Mouse (Mus musculus) forebrain, embryonic 14.5 days (tissue): ENCODE measurements around the gene Rnasel. TPM values are rescaled to one million over a fixed set of nuclear protein-coding genes. Genes with fewer than 3 reads are reported as not detected.

Source experiments
- ATAC-seq: fragments of 200-750 bp; cut with Nextera tagmentation; 2 replicates; pipeline ENCODE4 v1.8.0; 2017; ENCODE audit warnings: mild to moderate bottlenecking, moderate library complexity
- DNase-seq: peaks from one replicate; pipeline ENCODE4 v3.0.0-alpha.2; 2015; ENCODE audit warnings: low spot score
- H3K27ac ChIP-seq: fragments of 300-500 bp; sonication (generic); 2 replicates; pipeline ENCODE4 v1.5.1; 2014; ENCODE audit warnings: low read depth, mild to moderate bottlenecking, control low read depth, low read length, moderate library complexity
- H3K27me3 ChIP-seq: fragments of 300-500 bp; sonication (generic); replicated peaks from 2 replicates; pipeline ENCODE4 v1.6.1; 2014; ENCODE audit warnings: low read length, control low read depth, mixed read lengths; ENCODE audit not compliant: control insufficient read depth, insufficient read depth
- H3K36me3 ChIP-seq: fragments of 300-500 bp; sonication (generic); 2 replicates; pipeline ENCODE4 v1.6.1; 2014; ENCODE audit warnings: low read length, control low read depth; ENCODE audit not compliant: control insufficient read depth, insufficient read depth
- H3K4me1 ChIP-seq: fragments of 300-500 bp; sonication (generic); 2 replicates; pipeline ENCODE4 v1.6.1; 2014; ENCODE audit warnings: antibody characterized with exemption, low read length, control low read depth; ENCODE audit not compliant: control insufficient read depth, insufficient read depth
- H3K4me2 ChIP-seq: fragments of 300-500 bp; sonication (generic); 2 replicates; pipeline ENCODE4 v1.6.1; 2014; ENCODE audit warnings: mild to moderate bottlenecking, control low read depth, low read length
- H3K4me3 ChIP-seq: fragments of 300-500 bp; sonication (generic); 2 replicates; pipeline ENCODE4 v1.5.1; 2014; ENCODE audit warnings: low read depth, low read length, control low read depth
- H3K9ac ChIP-seq: fragments of 300-500 bp; sonication (generic); 2 replicates; pipeline ENCODE4 v1.6.1; 2014; ENCODE audit warnings: mild to moderate bottlenecking, low read length, control low read depth, moderate library complexity
- H3K9me3 ChIP-seq: fragments of 300-500 bp; sonication (generic); replicated peaks from 2 replicates; pipeline ENCODE4 v1.6.1; 2016; ENCODE audit warnings: low read length, control low read depth, mixed read lengths; ENCODE audit not compliant: control insufficient read depth
- WGBS: fragments of 180-500 bp; shearing (Covaris S2); extraction: QIAGEN DNeasy Blood & Tissue Kit; methylation state at CpG from one replicate; pipeline ENCODE4 v1.1.7; 2014; 5-methylcytosine and 5-hydroxymethylcytosine counted together
- polyA plus RNA-seq: library from polyadenylated mRNA; unstranded; fragments of >200 nt; fragmentation: Nextera tagmentation; extraction: Ambion mirVana; gene quantifications from 2 replicates; pipeline ENCODE4 v1.2.1, GENCODE M21; 2014

Rnasel gene
- polyA plus RNA-seq, 1 experiment from 2014 or later, result 29.9 TPM

DNA sequence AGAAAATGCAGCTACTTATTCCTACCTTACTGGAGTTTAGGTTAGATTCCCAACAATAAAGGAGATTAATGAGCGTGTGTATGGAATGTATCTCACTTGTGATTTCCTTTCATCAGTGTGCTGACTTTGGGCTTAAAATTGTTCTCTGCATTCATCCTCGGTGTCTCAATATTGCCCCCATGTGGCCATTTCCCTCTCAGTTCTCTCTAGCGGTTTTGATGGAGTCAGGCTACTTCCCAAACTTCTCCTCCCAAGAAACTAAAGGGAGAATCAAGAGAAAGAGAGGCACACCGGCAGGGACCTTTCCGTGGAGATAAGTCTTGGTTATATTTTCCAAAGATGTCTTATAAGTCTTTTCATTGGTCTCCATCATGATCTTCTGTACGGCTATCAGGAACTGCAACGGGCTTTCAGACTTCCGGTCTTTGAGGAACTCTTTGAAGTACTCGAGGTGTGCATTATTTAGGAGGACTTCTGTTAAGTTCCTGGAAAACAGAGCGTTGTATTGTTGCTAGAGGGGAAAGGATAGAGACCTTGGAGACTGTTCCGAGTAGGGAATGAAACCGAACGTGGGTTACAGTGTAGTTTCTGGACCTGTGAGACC lies 58.3 kb downstream of the Rnasel start:
- no peak for ATAC-seq
- Histone ChIP-seq H3K4me1 (no peaks in the 10 kb centered on the region), H3K27me3 (no peaks in the 10 kb centered on the region), H3K4me2 (no peak overlapping the region), H3K9ac (no peak overlapping the region), H3K9me3 (no peaks in the 10 kb centered on the region), H3K4me3 (no peak overlapping the region), H3K36me3 (no peaks in the 10 kb centered on the region), H3K27ac (no peak overlapping the region)
- 59% methylated on average over 13 of the region's 13 CpGs for WGBS
- DNase-seq, result peak; percentile 68

Other genes with a start within 250 kb of the Rnasel start
- 9.8 and 10.1 TPM in 2 replicates for gene Npl, start 199.4 kb upstream of the Rnasel start, polyA plus RNA-seq
- gene Rgs8, start 96.4 kb upstream of the Rnasel start, polyA plus RNA-seq, result 14.6 and 15.0 TPM in 2 replicates
- gene Rgs16, start 9.1 kb upstream of the Rnasel start, polyA plus RNA-seq, result 20.0 and 22.9 TPM in 2 replicates
- 0.34 and 0.40 TPM in 2 replicates for gene Rgsl1, start 94.7 kb downstream of the Rnasel start, polyA plus RNA-seq
- 0.55 and 0.85 TPM in 2 replicates for gene Teddm1b, start 124.9 kb downstream of the Rnasel start, polyA plus RNA-seq
- gene Teddm1a, start 142.3 kb downstream of the Rnasel start, polyA plus RNA-seq, result not detected in 2 replicates
- gene Glul, start 150.5 kb downstream of the Rnasel start, polyA plus RNA-seq, result 132 and 137 TPM in 2 replicates
- gene Teddm2, start 150.8 kb downstream of the Rnasel start, polyA plus RNA-seq, result 1.1 TPM in 2 replicates